Mouse (Mus musculus) megakaryocyte progenitor cell, adult 5-6 weeks (primary cell): ENCODE results near the gene Tspan5. TPM values are rescaled to one million over a fixed set of nuclear protein-coding genes. Genes with fewer than 3 reads are reported as not detected.

ENCODE experiments used
- ATAC-seq: replicated peaks from 2 replicates; pipeline ENCODE4 v1.8.0; 2016; ENCODE audit warnings: mild to moderate bottlenecking, moderate TSS enrichment, inconsistent platforms; ENCODE audit not compliant: poor library complexity
- total RNA-seq, 2 experiments: library from RNA; stranded (forward) in 1 of 2; stranded (reverse) in 1 of 2; fragments of 157-497, 149-512 nt in 1 of 2; fragments of 200-1000 nt in 1 of 2; gene quantifications; 2 replicates each; pipeline versions ENCODE4 v1.2.3 to v1.2.4; 2015 to 2017

Tspan5 gene
- total RNA-seq (2015) (26.5 and 33.7 TPM in 2 replicates), total RNA-seq (2017) (39.0 and 40.5 TPM in 2 replicates)

GRCm38 (mm10) chr3:138741649-138742565 lies at the start of gene Tspan5:
Tspan5 (plus strand) TSS chr3:138742195.
- ATAC-seq = peak; percentile 52

- ATAC-seq = no peak
These were observed 49.7 kb upstream of the Tspan5 start for GRCm38 (mm10) chr3:138692302-138692701.

GRCm38 (mm10) chr3:138703399-138703798 lies 38.6 kb upstream of the Tspan5 start:
- ATAC-seq = peak; percentile 31

- ATAC-seq = 0 out of 2 replicates have a peak, but pooled peaks have one; percentile 23
These were observed 37.5 kb upstream of the Tspan5 start for GRCm38 (mm10) chr3:138704469-138704868.

- ATAC-seq = no peak
These were observed 36.1 kb upstream of the Tspan5 start for GRCm38 (mm10) chr3:138705875-138706274.

GRCm38 (mm10) chr3:138709183-138709582 lies 32.8 kb upstream of the Tspan5 start:
- no peak for ATAC-seq

- ATAC-seq = no peak
These were observed 30.0 kb upstream of the Tspan5 start for GRCm38 (mm10) chr3:138711971-138712370.

- no peak for ATAC-seq
These were observed 29.4 kb upstream of the Tspan5 start for GRCm38 (mm10) chr3:138712452-138713140.

GRCm38 (mm10) chr3:138713141-138713540 lies 28.9 kb upstream of the Tspan5 start:
- no peak for ATAC-seq

- no peak for ATAC-seq
These were observed 27.2 kb upstream of the Tspan5 start for GRCm38 (mm10) chr3:138714788-138715187.

- ATAC-seq = no peak
These were observed 26.8 kb upstream of the Tspan5 start for GRCm38 (mm10) chr3:138715212-138715611.

- no peak for ATAC-seq
These were observed 25.0 kb upstream of the Tspan5 start for GRCm38 (mm10) chr3:138717040-138717439.

- ATAC-seq = no peak
These were observed 19.8 kb upstream of the Tspan5 start for GRCm38 (mm10) chr3:138722152-138722551.

GRCm38 (mm10) chr3:138727571-138727970 lies 14.4 kb upstream of the Tspan5 start:
- no peak for ATAC-seq

- ATAC-seq = no peak
These were observed 13.2 kb upstream of the Tspan5 start for GRCm38 (mm10) chr3:138728840-138729239.

GRCm38 (mm10) chr3:138730812-138731211 lies 11.2 kb upstream of the Tspan5 start:
- peak; percentile 63 for ATAC-seq

GRCm38 (mm10) chr3:138735760-138736159 lies 6.2 kb upstream of the Tspan5 start:
- ATAC-seq = no peak

- ATAC-seq = no peak
These were observed 2.8 kb upstream of the Tspan5 start for GRCm38 (mm10) chr3:138739150-138739700.

GRCm38 (mm10) chr3:138740291-138740690 lies 1.7 kb upstream of the Tspan5 start:
- no peak for ATAC-seq

- ATAC-seq = peak; percentile 11
These were observed 1.0 kb upstream of the Tspan5 start for GRCm38 (mm10) chr3:138740843-138741540.

GRCm38 (mm10) chr3:138742566-138742930 lies 553 bp downstream of the Tspan5 start:
- ATAC-seq = peak; percentile 46
